Mouse (Mus musculus): ENCODE data around the gene Ctu1.
"Not testable (repeated sequence)": the region's sequence is repeated elsewhere in the genome, so short reads cannot be mapped to it uniquely, and the experiment has no call there.

Ctu1 gene

DNA sequence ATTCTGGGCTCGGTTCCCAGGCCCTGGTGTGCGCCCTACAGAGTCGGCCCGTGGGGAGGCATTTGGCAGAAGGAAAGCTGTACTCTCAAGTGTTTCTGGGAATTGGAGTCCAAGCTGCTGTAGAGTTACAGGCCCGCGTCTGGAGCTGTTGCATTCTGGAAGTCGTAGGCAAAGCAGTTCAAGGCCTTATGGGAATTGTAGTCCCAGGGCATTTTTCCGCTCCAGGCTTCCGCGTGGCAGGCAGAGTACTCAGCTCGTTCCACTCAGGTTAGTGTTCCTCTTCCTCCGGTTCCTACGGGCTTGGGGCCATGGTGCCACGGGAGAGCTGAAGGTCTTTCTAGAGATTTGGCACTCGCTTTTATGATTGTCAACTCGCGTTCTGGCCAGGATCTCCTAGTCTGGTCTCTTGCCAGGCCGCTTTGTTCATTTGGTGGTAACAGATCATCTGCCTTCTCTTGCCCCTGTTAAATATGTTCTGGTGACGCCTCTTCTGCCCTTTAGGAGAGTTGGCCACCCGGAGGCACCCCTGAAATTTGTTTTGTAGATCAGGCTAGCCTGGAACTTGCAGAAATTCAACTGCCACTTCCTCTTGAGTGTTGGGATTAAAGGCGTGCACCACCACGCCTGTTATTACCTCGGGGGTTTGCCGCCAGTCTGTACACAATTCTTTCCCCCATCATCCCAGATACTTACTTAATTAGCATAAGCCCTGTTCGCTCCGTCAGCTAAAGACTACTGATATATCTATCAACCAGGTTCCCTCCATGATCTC lies at the start of gene Ctu1:
Ctu1 (plus strand) TSS at position 208 of the 772 bp plus-strand sequence.
- peak; percentile 49 for DNase-seq (ENCODE audit: extremely low spot score, low read depth, low spot score)

GRCm38 (mm10) chr7:43622927-43623326 lies 48.9 kb upstream of the Ctu1 start:
- no peak for DNase-seq (ENCODE audit: extremely low spot score, low read depth, low spot score)

DNA sequence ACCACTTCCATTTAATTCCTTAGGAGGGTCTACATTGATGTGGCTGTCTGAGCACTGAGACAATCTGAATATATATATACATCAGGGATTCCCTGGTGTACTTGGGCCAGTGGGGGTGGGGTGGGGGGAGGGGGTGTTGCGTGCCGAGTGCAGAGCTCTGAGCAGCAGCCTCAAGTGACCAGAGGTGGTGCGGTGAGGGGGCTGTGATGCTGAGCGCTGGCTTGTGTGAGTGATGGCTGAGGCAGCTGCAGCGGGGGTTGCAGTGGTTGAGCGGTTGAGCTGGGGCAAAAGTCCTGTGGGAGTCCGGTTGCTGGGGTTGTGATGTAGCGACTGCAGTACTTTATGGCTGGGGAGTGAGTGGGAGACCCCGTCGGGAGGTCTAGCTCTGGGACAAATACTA lies 48.0 kb upstream of the Ctu1 start:
- DNase-seq (ENCODE audit: extremely low spot score, low read depth, low spot score): no peak

- no peak for DNase-seq (ENCODE audit: extremely low spot score, low read depth, low spot score)
Measured at GRCm38 (mm10) chr7:43625065-43625464, 46.8 kb upstream of the Ctu1 start.

GRCm38 (mm10) chr7:43625794-43626422 lies 45.9 kb upstream of the Ctu1 start:
- DNase-seq (ENCODE audit: extremely low spot score, low read depth, low spot score): no peak

DNA sequence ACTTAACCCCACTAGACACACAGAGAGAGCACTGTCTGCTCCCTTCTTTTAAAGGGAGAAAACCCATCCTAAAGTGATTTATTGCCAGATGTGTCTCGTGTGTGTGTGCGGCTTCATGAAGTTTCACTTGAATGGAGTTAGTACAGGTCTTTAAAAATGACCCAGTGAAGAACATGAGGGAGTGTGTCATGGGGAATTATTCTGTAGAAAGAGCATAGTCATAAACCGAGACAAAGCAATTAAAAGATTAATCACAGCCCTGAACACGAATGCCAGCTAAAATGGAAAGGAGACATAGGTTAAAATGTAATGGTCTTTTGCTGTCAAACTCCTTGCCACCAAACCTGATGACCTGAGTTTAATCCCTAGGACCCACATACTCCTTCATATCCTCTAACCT lies 37.9 kb upstream of the Ctu1 start:
- DNase-seq (ENCODE audit: extremely low spot score, low read depth, low spot score): no peak

GRCm38 (mm10) chr7:43634500-43634899 lies 37.3 kb upstream of the Ctu1 start, which contains the start of gene Ceacam18:
Gene Ceacam18, plus strand, starts transcription at chr7:43634707.
- DNase-seq (ENCODE audit: extremely low spot score, low read depth, low spot score): no peak

DNA sequence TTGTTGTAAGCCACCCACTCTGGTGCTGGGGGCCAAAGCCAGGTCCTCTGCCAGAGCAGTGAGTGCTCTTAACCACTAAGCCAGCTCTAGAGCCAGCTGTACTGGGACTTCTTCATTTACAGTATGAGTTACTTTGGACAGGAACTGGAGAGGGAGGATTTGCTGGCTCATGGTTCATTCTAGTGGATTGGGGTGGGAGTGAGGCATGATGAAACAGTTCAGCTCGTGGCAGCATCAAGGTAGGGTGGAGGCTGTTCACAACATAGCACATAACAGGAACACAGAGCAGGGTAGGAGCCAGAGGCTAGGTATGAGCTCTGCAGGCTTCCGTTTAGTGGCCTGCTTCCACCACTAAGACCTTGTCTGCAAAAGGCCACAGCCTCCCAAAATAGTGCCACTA lies 35.6 kb upstream of the Ctu1 start:
- DNase-seq (ENCODE audit: extremely low spot score, low read depth, low spot score): no peak

DNA sequence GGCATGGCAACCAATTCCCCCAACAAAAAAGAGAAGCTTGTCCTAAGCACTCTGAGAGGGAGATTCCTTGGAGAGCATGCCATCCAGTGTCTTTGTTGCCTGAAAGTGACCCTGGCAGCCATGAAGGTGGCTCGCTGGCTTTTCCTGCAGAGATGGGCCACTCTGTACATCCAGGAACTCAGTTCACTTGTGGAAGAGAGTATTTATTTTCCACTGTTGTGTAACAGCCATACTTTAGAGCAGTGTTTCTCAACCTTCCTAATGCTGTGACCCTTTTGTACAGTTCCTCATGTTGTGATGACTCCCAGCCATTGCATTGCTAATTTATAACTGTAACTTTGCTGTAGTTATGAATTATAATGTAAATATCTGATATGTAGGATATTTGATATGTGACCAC lies 34.7 kb upstream of the Ctu1 start:
- no peak for DNase-seq (ENCODE audit: extremely low spot score, low read depth, low spot score)

DNA sequence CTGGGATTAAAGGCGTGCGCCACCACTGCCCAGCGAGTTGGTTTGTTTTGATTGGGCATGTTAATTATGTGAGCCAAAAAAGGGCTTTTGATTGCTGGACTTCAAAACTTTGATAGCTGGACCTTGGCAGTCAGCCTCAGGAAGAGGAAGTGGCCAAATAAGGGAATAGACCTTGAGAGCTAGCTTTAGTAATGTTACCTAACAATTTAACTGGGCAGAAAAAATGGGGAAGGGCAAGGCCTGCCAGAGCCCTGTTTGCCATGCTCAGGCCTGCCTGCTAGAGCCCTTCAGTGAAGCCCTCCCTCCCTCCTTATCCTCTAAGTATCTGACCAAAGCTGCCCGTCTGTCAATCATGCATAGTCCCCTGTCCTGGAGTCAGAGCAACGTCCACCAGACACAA lies 29.2 kb upstream of the Ctu1 start:
- DNase-seq (ENCODE audit: extremely low spot score, low read depth, low spot score): no peak

- DNase-seq (ENCODE audit: extremely low spot score, low read depth, low spot score): no peak
Measured at GRCm38 (mm10) chr7:43643046-43643652, 28.7 kb upstream of the Ctu1 start.

DNA sequence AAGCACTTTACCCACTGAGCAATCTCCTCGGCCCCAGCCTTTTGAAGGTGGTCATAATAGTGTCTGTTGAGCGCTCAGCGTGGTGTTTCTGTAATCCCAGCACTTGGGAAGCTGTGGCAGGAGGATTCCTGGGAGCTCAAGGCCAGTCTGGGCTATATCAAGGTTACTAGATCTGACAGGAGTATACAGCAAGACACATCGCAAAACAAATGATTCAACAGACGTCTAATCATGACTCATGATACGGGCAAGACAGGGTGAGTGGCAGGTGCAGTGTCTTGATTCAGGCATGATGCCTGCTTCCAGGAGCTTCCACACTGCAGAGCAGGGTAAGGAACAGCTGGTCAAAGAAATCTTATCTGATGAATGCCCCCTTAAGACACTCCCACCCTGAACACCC lies 19.1 kb upstream of the Ctu1 start:
- no peak for DNase-seq (ENCODE audit: extremely low spot score, low read depth, low spot score)

DNA sequence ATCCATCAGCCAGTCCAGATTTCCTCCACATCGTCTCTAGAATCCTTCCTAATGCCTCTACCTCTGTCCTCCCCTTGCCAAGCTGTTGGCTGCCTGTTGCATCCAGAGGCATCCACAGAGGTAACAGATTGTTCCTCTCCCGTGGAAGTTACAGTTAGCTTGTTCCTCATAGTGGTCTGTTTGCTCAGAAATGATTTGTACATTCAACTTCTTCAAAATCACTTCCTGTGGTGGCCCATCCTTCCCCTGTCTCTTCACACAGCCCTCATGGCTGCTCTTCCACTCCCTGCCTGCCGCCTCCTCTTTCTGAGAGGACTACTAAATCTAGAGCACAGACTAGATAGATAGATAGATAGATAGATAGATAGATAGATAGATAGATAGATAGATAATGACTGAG lies 17.3 kb upstream of the Ctu1 start:
- DNase-seq (ENCODE audit: extremely low spot score, low read depth, low spot score): no peak

GRCm38 (mm10) chr7:43656232-43656631 lies 15.6 kb upstream of the Ctu1 start:
- DNase-seq (ENCODE audit: extremely low spot score, low read depth, low spot score): no peak

DNA sequence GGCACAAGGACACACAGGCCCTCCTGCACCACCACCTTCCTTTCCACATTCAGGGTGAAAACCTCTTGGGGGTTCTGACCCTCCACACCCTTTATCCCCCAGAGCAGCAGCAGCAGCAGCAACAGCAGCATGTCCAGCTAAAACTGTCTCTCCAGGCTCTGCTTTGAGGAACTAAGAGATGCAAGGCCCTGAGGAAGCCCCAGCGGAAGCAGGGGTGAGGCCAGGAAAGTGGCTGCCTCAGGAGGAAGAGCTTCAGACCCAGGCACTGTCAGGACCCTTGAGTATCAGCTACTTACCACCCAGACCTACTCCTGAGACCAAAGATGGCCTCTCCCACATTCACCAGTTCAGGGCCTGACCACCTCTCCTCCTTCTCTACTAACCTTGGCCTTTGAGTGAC lies 11.8 kb upstream of the Ctu1 start, which contains the start of gene Siglece:
Siglece (minus strand) TSS at position 160 of the 400 bp plus-strand sequence.
- DNase-seq (ENCODE audit: extremely low spot score, low read depth, low spot score): no peak

DNA sequence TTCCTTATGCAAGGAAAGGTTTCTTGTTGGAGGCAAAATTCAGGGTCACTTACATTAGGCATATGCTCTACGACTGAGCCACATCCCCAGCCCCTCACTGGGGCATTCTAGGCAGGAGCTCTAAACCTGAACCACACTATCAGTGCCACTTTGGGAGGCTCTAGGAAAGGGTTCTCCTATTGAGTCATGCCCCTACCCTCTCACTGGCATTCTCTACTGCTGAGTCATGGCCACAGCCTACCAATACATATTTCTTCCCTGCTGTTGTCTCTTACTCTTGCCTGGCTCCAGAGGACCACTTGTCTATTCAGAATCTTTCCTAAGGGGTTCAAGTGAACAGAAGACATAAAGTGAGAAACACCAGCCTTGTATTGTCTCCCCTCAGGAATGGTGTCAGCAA lies 9.0 kb upstream of the Ctu1 start:
- no peak for DNase-seq (ENCODE audit: extremely low spot score, low read depth, low spot score)

DNA sequence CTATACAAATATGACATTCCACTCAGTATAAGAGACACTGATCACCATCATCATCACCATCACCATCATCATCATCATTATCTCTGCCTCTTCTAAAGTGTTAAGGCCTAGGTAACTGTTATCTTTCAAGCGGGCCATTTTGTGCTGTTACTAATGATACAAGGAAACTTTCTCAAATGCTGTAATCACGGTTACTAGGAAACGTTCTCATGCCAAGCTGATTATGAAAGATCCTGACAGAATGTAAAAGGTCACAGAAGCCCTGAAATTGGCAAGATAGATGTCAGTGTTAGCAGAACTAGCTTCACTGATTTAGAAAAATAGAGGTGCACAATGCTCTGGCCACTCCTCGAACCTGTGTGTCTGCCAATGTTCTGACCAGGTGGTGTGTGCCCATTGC lies 4.6 kb upstream of the Ctu1 start:
- not testable (repeated sequence) for DNase-seq (ENCODE audit: extremely low spot score, low read depth, low spot score)

DNA sequence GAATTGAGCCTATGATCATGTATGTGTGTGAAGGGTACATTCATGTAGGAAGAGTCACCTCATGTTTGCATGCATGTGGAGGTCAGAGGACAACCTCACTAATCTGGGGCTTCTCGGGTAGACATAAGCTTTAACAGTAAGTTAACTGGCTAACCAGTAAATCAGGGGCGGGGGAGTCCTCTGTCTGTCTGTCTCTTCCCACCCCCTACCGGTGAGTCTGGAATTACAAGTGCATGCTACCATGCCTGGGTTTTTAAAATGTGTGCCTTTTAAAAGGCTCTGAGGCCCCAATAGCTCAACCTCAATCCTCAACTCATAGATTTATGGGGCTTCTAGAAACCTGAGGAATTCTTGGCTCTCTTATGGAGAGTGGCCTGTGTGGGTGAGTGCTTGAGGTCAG lies 3.2 kb upstream of the Ctu1 start:
- DNase-seq (ENCODE audit: extremely low spot score, low read depth, low spot score): no peak

- no peak for DNase-seq (ENCODE audit: extremely low spot score, low read depth, low spot score)
Measured at GRCm38 (mm10) chr7:43671064-43671808, 580 bp upstream of the Ctu1 start.

GRCm38 (mm10) chr7:43672581-43673260 lies 905 bp downstream of the Ctu1 start:
- no peak for DNase-seq (ENCODE audit: extremely low spot score, low read depth, low spot score)

DNA sequence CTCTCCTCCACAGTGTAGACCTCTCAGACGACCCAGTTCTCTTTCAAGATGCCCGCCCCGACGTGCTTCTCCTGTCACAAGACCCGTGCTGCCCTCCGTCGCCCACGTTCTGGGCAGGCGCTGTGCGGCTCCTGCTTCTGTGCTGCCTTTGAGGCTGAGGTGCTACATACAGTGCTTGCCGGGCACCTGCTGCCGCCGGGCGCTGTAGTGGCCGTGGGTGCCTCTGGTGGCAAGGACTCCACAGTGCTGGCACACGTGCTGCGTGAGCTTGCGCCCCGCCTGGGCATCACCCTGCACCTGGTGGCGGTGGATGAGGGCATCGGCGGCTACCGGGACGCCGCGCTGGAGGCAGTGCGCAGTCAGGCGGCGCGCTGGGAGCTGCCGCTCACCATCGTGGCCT lies 3.3 kb downstream of the Ctu1 start:
- no peak for DNase-seq (ENCODE audit: extremely low spot score, low read depth, low spot score)

Data from hindlimb bud, embryonic 11.5 days (tissue).